Mouse (Mus musculus): ENCODE measurements at regions not wholly inside any gene's neighbourhood (a gene's known extent, or its start where the extent isn't known, plus 50 kb on each side); places are given as distances from the start of the nearest gene placed in this dataset.

DNA sequence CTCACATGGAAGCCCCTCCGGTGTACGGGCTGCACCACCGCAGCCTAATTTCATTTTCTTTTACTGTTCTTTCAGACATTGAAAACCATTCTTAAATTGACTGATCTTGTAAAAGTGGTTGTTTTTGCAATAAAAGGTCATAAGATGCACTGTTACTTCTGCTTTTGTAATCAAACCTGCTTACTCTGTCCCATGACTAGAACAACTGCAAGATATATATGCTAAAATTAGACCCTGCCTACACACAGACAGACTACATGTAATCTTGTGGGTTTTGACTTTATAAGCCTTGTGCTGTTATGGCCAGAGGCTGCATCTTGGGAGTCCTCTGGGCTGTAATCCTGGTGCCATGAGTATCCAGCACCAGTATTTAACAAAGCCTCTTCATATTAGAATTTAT lies 863.2 kb downstream of the Zfp704 start (continued):
- TF ChIP-seq NRF1 (IDR thresholded peaks at IDR 0.05; ENCODE audit: insufficient read depth, low read depth, low read length, poor library complexity, severe bottlenecking), result no peak

DNA sequence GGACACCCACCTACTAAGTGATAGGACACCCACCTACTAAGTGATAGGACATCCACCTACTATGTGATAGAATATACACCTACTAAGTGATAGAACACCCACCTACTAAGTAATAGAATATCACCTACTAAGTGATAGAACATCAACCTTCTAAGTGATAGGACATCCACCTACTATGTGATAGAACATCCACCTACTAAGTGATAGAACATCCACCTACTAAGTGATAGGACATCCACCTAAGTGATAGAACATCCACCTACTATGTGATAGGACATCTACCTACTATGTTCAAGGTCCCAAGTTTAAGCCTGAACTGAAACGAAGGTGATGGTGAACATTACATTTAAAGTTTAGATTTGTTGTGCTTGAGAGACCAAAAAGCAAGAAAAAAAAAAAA lies 863.8 kb downstream of the Zfp704 start:
- Histone ChIP-seq H3K79me2 (ENCODE audit: control insufficient read depth, insufficient read depth, low read length, poor library complexity) (no peaks in the 10 kb centered on the region), H3K9ac (ENCODE audit: control insufficient read depth, low read depth, low read length, poor library complexity, severe bottlenecking) (no peak overlapping the region), H3K27ac (ENCODE audit: control insufficient read depth, low read depth, low read length) (peak overlapping the region; percentile 18), H3K36me3 (ENCODE audit: control insufficient read depth in 1 of 2, insufficient read depth in 2 of 2, low read length in 2 of 2) (peaks cover 0 to 13% of the 10 kb centered on the region in 2 experiments; a peak in 2 of 4 replicates), H3K4me1 (ENCODE audit: control insufficient read depth in 1 of 2, insufficient read depth in 2 of 2, low read length in 2 of 2) (peaks cover 15 to 20% of the 10 kb centered on the region in 2 experiments), H3K9me3 (replicated peaks; ENCODE audit: insufficient read depth, low read length) (no peaks in the 10 kb centered on the region), H3K4me3 (ENCODE audit: control insufficient read depth in 1 of 2, insufficient read depth in 1 of 2, low read depth in 2 of 2, low read length in 2 of 2) (no peak overlapping the region; a peak in 1 of 4 replicates), H3K27me3 (ENCODE audit: control insufficient read depth in 1 of 2, insufficient read depth in 2 of 2, low read length in 2 of 2) (no peaks in the 10 kb centered on the region)
- DNase-seq (ENCODE audit: low read depth, low spot score), result no peak
- TF ChIP-seq UBTF (IDR thresholded peaks at IDR 0.05; ENCODE audit: borderline replicate concordance, insufficient read depth, low read depth, low read length) (no peak), BHLHE40 (IDR thresholded peaks at IDR 0.05; ENCODE audit: borderline replicate concordance, low read depth, low read length) (no peak), ZKSCAN1 (IDR thresholded peaks at IDR 0.05; ENCODE audit: low read depth, low read length) (peak; percentile 91)

DNA sequence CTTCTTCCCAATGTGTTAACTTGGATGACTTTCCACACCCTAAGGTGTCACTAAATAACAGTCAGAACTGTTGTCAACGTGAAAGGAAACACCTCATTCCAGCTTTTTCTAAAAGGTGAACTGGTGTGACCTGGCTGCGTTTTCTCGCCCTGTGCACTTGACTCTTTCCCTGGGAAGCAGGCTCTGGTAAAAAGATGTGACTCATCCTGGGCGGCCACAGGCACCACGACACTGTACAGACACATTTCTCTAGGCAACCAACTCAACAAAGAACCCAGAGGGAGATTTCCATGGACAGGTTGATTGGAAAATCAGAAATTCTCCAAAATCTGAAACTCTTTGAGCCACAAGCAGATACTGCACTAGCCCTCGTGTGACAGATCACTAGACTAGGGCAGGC lies 865.0 kb downstream of the Zfp704 start:
- no peaks in the 10 kb centered on the region for H3K9me3 ChIP-seq (replicated peaks; ENCODE audit: insufficient read depth, low read length)
- peaks cover 9 to 14% of the 10 kb centered on the region in 2 experiments for H3K4me1 ChIP-seq (ENCODE audit: control insufficient read depth in 1 of 2, insufficient read depth in 2 of 2, low read length in 2 of 2)
- H3K79me2 ChIP-seq (ENCODE audit: control insufficient read depth, insufficient read depth, low read length, poor library complexity), result no peaks in the 10 kb centered on the region
- H3K27ac ChIP-seq (ENCODE audit: control insufficient read depth, low read depth, low read length), result no peak overlapping the region
- H3K27me3 ChIP-seq (ENCODE audit: control insufficient read depth in 1 of 2, insufficient read depth in 2 of 2, low read length in 2 of 2), result no peaks in the 10 kb centered on the region
- H3K9ac ChIP-seq (ENCODE audit: control insufficient read depth, low read depth, low read length, poor library complexity, severe bottlenecking), result no peak overlapping the region
- DNase-seq (ENCODE audit: low read depth, low spot score), result no peak
- H3K36me3 ChIP-seq (ENCODE audit: control insufficient read depth in 1 of 2, insufficient read depth in 2 of 2, low read length in 2 of 2), result peaks cover 0 to 10% of the 10 kb centered on the region in 2 experiments; a peak in 2 of 4 replicates
- no peak overlapping the region for H3K4me3 ChIP-seq (ENCODE audit: control insufficient read depth in 1 of 2, insufficient read depth in 1 of 2, low read depth in 2 of 2, low read length in 2 of 2)
- TF ChIP-seq KAT2A (conservative IDR thresholded peaks at IDR 0.05; ENCODE audit: low read depth, low read length), result no peak
- TF ChIP-seq MXI1 (IDR thresholded peaks at IDR 0.05; ENCODE audit: low read depth, low read length), result no peak

DNA sequence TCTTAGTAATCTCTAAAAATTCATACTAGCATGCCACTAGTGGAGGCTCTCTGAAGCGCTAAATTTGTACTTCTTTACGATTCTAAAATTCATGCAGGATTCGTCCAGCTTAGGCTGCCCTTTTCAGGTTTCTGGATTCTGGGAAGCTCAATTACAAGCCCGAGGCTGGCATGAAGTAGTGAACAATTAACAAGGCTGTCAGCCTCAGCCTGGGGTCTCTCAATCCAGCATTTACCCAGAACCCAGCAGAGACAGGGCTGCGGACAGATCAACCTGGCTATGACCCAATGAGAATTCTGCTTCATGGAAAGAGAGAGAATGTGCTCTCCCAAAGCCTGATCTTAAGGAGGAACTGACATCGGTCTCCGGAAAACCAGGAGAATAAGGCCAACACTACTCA lies 866.2 kb downstream of the Zfp704 start:
- Histone ChIP-seq H3K27me3 (ENCODE audit: control insufficient read depth in 1 of 2, insufficient read depth in 2 of 2, low read length in 2 of 2) (no peaks in the 10 kb centered on the region), H3K79me2 (ENCODE audit: control insufficient read depth, insufficient read depth, low read length, poor library complexity) (no peaks in the 10 kb centered on the region), H3K9ac (ENCODE audit: control insufficient read depth, low read depth, low read length, poor library complexity, severe bottlenecking) (no peak overlapping the region), H3K36me3 (ENCODE audit: control insufficient read depth in 1 of 2, insufficient read depth in 2 of 2, low read length in 2 of 2) (peaks cover 0 to 10% of the 10 kb centered on the region in 2 experiments; a peak in 2 of 4 replicates), H3K27ac (ENCODE audit: control insufficient read depth, low read depth, low read length) (no peak overlapping the region), H3K9me3 (replicated peaks; ENCODE audit: insufficient read depth, low read length) (no peaks in the 10 kb centered on the region), H3K4me1 (ENCODE audit: control insufficient read depth in 1 of 2, insufficient read depth in 2 of 2, low read length in 2 of 2) (peaks cover 9 to 14% of the 10 kb centered on the region in 2 experiments), H3K4me3 (ENCODE audit: control insufficient read depth in 1 of 2, insufficient read depth in 1 of 2, low read depth in 2 of 2, low read length in 2 of 2) (no peak overlapping the region)
- DNase-seq (ENCODE audit: low read depth, low spot score), result no peak
- no peak for TF ChIP-seq ELF1 (IDR thresholded peaks at IDR 0.05; ENCODE audit: low read depth, low read length)
- no peak for TF ChIP-seq ETS1 (IDR thresholded peaks at IDR 0.05; ENCODE audit: low read depth, low read length)
- no peak for TF ChIP-seq ZC3H11A (IDR thresholded peaks at IDR 0.05; ENCODE audit: low read depth, low read length)
- TF ChIP-seq SIN3A (IDR thresholded peaks at IDR 0.05; ENCODE audit: low read length), result no peak
- TF ChIP-seq MYB (IDR thresholded peaks at IDR 0.05; ENCODE audit: low read depth, low read length), result no peak
- TF ChIP-seq MAZ (IDR thresholded peaks at IDR 0.05; ENCODE audit: low read depth, low read length), result no peak
- TF ChIP-seq GATA1 (IDR thresholded peaks at IDR 0.05; ENCODE audit: low read depth, low read length), result no peak
- TF ChIP-seq JUND (IDR thresholded peaks at IDR 0.05; ENCODE audit: low read depth, low read length), result no peak
- TF ChIP-seq SMC3 (IDR thresholded peaks at IDR 0.05; ENCODE audit: low read depth, low read length), result no peak
- TF ChIP-seq MAX (IDR thresholded peaks at IDR 0.05; ENCODE audit: low read length), result no peak
- TF ChIP-seq EP300 (IDR thresholded peaks at IDR 0.05; ENCODE audit: low read depth in 1 of 2, low read length in 2 of 2), result no peak
- no peak for TF ChIP-seq ZKSCAN1 (IDR thresholded peaks at IDR 0.05; ENCODE audit: low read depth, low read length)
- TF ChIP-seq GABPA (IDR thresholded peaks at IDR 0.05; ENCODE audit: low read depth, low read length), result no peak
- TF ChIP-seq NELFE (IDR thresholded peaks at IDR 0.05; ENCODE audit: low read depth, low read length), result no peak
- TF ChIP-seq E2F4 (IDR thresholded peaks at IDR 0.05; ENCODE audit: borderline replicate concordance, low read depth, low read length), result no peak

Measured in MEL (cell line).